Mouse (Mus musculus): Measurements from ENCODE around the gene Shkbp1.

DNA sequence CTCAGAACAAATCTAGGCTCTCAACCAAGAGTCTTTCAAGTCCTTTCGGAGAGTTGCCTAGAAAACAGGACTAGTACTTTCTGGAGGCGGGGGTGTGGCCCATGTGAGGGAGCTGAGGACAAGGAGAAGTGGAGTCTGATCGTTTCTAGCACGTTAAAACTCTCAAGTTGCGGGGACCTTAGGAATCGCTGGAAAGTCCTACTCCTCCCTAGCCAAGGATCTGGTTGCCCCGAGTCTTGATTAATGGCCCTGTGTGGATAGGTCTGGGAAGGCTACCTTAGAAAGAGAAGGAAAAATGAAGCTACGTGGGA is 24.3 kb downstream of the Shkbp1 start:
- no peak for TF ChIP-seq POLR2A (IDR thresholded peaks at IDR 0.05; ENCODE audit: insufficient read depth, low read depth, low read length)
- TF ChIP-seq CTCF (IDR thresholded peaks at IDR 0.05) = no peak
- TF ChIP-seq EP300 (IDR thresholded peaks at IDR 0.05; ENCODE audit: insufficient read depth, low read depth, low read length) = no peak

Measured in heart, adult 2 months (tissue).